Mouse (Mus musculus) embryo, embryonic 10.5 days (tissue): ENCODE measurements at regions not wholly inside any gene's neighbourhood (a gene's known extent, or its start where the extent isn't known, plus 50 kb on each side); places are given as distances from the start of the nearest gene placed in this dataset.

Experiments used
- DNase-seq: peaks from one replicate; pipeline ENCODE4 v3.0.0-alpha.2; 2015; ENCODE audit warnings: low spot score

DNA sequence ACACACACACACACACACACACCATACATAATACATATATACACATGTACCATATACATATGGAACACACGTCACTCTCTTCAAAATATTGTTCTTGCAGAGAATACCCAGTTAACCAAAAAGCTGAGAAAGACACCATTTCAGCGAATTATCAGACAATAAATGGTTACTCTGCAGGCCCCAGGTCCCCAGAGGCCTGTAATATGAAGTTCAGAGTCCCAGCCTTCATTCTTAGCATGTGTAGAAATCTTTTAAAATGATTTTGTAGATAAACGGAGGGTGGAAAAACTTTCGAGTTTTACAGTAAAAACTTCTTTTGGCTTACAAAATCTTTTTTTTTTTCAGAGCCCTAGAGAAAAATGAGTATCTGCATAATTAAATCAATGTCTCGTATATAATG, 58.7 kb upstream of the Sash1 start:
- no peak for DNase-seq

DNA sequence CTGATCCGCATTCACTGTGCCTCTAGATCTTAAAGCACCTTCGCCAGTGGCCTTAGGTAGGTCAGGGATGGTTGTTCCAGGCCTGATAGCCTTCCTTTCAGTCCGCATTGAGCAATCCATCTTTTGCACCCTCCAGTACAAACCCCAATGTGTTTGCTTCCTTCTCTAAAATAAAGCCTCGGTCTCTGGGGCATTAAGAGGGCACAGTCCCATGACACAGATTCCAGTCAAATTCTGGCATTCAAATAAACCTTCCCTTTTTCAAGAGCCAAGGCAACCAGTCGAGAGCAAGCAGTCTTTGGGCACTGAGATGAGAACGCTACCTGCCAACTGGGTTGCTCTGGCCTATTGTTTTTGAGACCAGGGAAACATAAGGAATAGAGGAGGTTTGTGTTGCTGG, 57.8 kb upstream of the Sash1 start:
- DNase-seq = no peak

DNA sequence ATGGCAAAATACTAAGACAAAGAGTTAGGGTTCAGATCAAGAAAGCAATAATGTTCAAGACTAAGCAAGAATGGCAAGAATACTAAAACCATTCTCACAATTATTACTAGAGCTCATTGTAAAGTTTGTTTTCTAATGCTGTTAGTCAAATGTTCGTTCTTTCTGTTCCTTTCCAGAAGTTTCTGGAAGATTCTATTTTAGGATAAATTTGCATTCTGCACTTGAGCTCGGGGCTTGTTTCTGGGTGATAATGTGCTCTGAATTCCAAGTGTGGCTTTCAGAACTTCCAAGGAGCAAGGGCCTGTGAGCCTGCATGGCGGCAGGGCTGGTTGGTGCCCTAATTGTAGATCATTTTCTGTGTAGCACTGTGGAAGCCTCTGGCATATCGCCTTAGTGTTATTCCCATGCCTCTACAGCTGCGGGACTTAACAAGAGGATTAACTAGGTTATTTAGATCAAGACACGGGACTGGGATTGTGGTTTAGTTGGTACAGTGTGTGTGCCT, 57.1 kb upstream of the Sash1 start:
- DNase-seq = no peak

DNA sequence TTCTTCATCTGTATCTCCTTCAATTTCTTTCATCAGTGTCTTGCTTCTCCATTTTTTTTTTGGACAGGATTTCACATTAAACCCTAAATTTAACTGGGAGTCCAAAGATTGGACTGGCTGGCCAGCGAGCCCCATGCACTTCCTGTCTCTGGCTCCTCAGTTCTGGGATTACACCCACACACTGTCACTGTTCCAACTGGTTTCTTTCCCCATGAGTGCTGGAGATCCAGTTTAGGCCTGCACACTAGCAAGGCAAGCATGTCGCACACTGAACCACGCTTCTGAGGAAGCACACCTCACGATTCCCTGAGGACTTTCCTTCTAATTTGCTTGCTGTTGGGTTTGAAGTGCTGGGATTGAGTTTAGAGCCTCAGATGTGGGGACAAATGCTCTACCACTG, 50.5 kb upstream of the Sash1 start:
- DNase-seq = no peak
